Mouse (Mus musculus): Measurements from ENCODE around the gene Chst3. TPM values are rescaled to one million over a fixed set of nuclear protein-coding genes. Genes with fewer than 3 reads are reported as not detected.
A peak's percentile ranks its signal among the peaks of the same experiment; 100 is the strongest.

The Chst3 gene
- 4.6 and 5.5 TPM in 2 replicates for total RNA-seq (2014; rRNA removed)
- 0.86 and 0.89 TPM in 2 replicates for polyA plus RNA-seq (2015; fragmentation: Nextera tagmentation; extraction: Ambion mirVana)

DNA sequence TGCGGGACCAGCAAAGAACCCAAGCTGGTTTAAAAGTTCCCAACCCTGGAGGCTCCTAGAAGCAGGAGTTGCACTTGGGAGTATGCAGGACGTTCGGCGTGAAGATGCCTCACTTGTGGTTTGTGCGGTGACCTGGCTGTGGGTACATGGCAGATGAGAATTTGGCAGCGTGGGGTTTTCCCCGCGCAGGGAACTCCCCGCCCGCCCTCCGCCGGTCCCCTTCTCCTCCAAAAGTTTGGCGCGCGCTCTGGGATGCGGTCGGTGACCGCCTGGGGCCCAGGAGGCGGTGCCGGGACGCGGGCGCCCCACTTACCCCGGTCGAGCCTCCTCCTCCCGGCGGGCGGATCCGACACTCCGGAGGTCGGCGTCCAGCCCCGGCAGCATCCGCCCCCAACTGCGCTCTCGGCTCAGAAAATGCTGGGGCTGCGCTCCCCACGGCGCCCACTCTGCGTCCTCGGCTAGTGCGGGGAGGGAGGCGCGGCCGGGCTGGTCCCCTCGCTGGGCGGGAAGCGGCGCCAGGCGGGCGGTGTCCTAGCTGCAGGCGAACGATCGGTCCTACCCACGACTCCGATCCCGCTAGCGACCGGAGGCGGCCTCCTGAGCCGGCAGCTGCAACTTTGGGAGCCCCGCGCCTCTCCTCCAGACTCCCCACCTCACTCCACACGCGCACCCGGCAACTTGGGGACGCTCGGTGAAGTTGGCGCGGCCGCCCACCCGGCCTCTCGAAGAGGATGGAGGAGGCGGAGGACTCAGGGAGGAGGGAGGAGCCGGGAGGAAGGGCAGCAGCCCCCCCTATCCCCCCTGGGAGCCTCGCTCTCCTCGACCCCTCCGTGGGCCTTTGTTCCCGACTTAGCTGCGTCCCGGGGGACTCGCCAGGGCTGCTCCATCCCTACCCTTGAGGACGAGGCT is at the start of gene Chst3:
TSS of gene Chst3 (minus strand) at position 670 of the 909 bp plus-strand sequence.
- ATAC-seq (ENCODE audit: low FRiP score) = peak; percentile 76

GRCm38 (mm10) chr10:60268738-60269137 is 49.7 kb upstream of the Chst3 start:
- DNase-seq (ENCODE audit: low spot score) (no peak), ATAC-seq (ENCODE audit: low FRiP score) (no peak)
- H3K4me1 ChIP-seq (ENCODE audit: insufficient read depth, low read length) = no peaks in the 10 kb centered on the region
- no peaks in the 10 kb centered on the region for H3K36me3 ChIP-seq (ENCODE audit: insufficient read depth, low read length)
- WGBS = 93% methylated on average over 10 of the region's 11 CpGs
- no peak for TF ChIP-seq CTCF (IDR thresholded peaks at IDR 0.05)
- H3K9ac ChIP-seq (replicated peaks; ENCODE audit: low read length, poor library complexity, severe bottlenecking) = no peak overlapping the region
- no peak overlapping the region for H3K4me3 ChIP-seq (ENCODE audit: low read depth, low read length)
- H3K27me3 ChIP-seq (ENCODE audit: insufficient read depth, low read length) = no peaks in the 10 kb centered on the region
- no peaks in the 10 kb centered on the region for H3K9me3 ChIP-seq (ENCODE audit: low read length)
- no peak overlapping the region for H3K4me2 ChIP-seq (ENCODE audit: low read depth, low read length, poor library complexity, severe bottlenecking)
- H3K27ac ChIP-seq (ENCODE audit: low read depth, low read length) = no peak overlapping the region

More for the DNA sequence above, at the start of gene Chst3:
- H3K4me3 ChIP-seq (ENCODE audit: low read depth, low read length) = peak within 1 kb of the TSS; percentile 59
- DNase-seq (ENCODE audit: low spot score) = peak; percentile 56
- no peaks in the 10 kb centered on the region for H3K9me3 ChIP-seq (ENCODE audit: low read length)
- WGBS = under 1% methylated on average over 81 of the region's 83 CpGs
- peak within 1 kb of the TSS; percentile 99 for H3K4me2 ChIP-seq (ENCODE audit: low read depth, low read length, poor library complexity, severe bottlenecking)
- peak within 1 kb of the TSS; percentile 60 for H3K9ac ChIP-seq (replicated peaks; ENCODE audit: low read length, poor library complexity, severe bottlenecking)
- H3K27me3 ChIP-seq (ENCODE audit: insufficient read depth, low read length) = peaks cover 17% of the 10 kb centered on the region
- peak within 1 kb of the TSS; percentile 26; the same call in 1 of the 2 replicates for H3K27ac ChIP-seq (ENCODE audit: low read depth, low read length)
- H3K36me3 ChIP-seq (ENCODE audit: insufficient read depth, low read length) = no peaks in the 10 kb centered on the region
- peak; percentile 8; the same call in 1 of the 2 replicates for TF ChIP-seq CTCF (IDR thresholded peaks at IDR 0.05)
- H3K4me1 ChIP-seq (ENCODE audit: insufficient read depth, low read length) = no peaks in the 10 kb centered on the region

GRCm38 (mm10) chr10:60266842-60267401 is 47.9 kb upstream of the Chst3 start:
- WGBS = 93% methylated on average over 8 of the region's 8 CpGs
- no peak overlapping the region for H3K4me2 ChIP-seq (ENCODE audit: low read depth, low read length, poor library complexity, severe bottlenecking)
- no peaks in the 10 kb centered on the region for H3K4me1 ChIP-seq (ENCODE audit: insufficient read depth, low read length)
- no peaks in the 10 kb centered on the region for H3K36me3 ChIP-seq (ENCODE audit: insufficient read depth, low read length)
- H3K27me3 ChIP-seq (ENCODE audit: insufficient read depth, low read length) = no peaks in the 10 kb centered on the region
- H3K9ac ChIP-seq (replicated peaks; ENCODE audit: low read length, poor library complexity, severe bottlenecking) = no peak overlapping the region
- DNase-seq (ENCODE audit: low spot score) (no peak), ATAC-seq (ENCODE audit: low FRiP score) (no peak)
- no peak overlapping the region for H3K4me3 ChIP-seq (ENCODE audit: low read depth, low read length)
- TF ChIP-seq CTCF (IDR thresholded peaks at IDR 0.05) = no peak
- H3K27ac ChIP-seq (ENCODE audit: low read depth, low read length) = no peak overlapping the region
- no peaks in the 10 kb centered on the region for H3K9me3 ChIP-seq (ENCODE audit: low read length)

- Histone ChIP-seq H3K4me3 (ENCODE audit: low read depth, low read length) (no peak overlapping the region), H3K36me3 (ENCODE audit: insufficient read depth, low read length) (no peaks in the 10 kb centered on the region), H3K9ac (replicated peaks; ENCODE audit: low read length, poor library complexity, severe bottlenecking) (no peak overlapping the region), H3K4me2 (ENCODE audit: low read depth, low read length, poor library complexity, severe bottlenecking) (no peak overlapping the region), H3K4me1 (ENCODE audit: insufficient read depth, low read length) (no peaks in the 10 kb centered on the region), H3K27ac (ENCODE audit: low read depth, low read length) (no peak overlapping the region), H3K9me3 (ENCODE audit: low read length) (no peaks in the 10 kb centered on the region), H3K27me3 (ENCODE audit: insufficient read depth, low read length) (no peaks in the 10 kb centered on the region)
- DNase-seq (ENCODE audit: low spot score) = peak; percentile 61
- no peak for ATAC-seq (ENCODE audit: low FRiP score)
- no peak for TF ChIP-seq CTCF (IDR thresholded peaks at IDR 0.05)
- WGBS = 77% methylated on average over 10 of the region's 10 CpGs
Observed at GRCm38 (mm10) chr10:60265252-60265651, 46.2 kb upstream of the Chst3 start.

DNA sequence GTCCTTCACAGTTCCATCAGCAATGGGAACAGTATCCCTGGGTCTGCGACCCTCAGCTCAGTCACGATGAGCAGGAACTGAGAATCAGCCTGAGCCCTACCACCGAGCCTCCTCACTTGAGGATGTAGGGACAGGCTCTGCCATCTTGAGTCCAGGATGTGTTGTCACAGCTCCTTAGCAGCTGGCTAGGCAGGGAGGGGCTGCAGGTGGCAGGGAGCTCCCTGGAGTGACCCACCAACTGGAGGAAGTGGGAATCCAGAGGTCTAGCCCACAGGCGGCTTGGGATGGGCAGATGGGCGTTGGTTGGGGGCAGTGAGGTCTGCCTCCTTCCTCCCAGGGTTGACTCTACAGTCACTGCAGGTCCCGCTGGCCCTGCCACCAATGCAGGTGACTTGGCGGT is 44.3 kb upstream of the Chst3 start:
- H3K27me3 ChIP-seq (ENCODE audit: insufficient read depth, low read length) = no peaks in the 10 kb centered on the region
- no peak overlapping the region for H3K4me3 ChIP-seq (ENCODE audit: low read depth, low read length)
- H3K9me3 ChIP-seq (ENCODE audit: low read length) = no peaks in the 10 kb centered on the region
- no peak overlapping the region for H3K9ac ChIP-seq (replicated peaks; ENCODE audit: low read length, poor library complexity, severe bottlenecking)
- 93% methylated on average over 7 of the region's 7 CpGs for WGBS
- H3K4me1 ChIP-seq (ENCODE audit: insufficient read depth, low read length) = no peaks in the 10 kb centered on the region
- DNase-seq (ENCODE audit: low spot score) = no peak
- H3K4me2 ChIP-seq (ENCODE audit: low read depth, low read length, poor library complexity, severe bottlenecking) = no peak overlapping the region
- no peaks in the 10 kb centered on the region for H3K36me3 ChIP-seq (ENCODE audit: insufficient read depth, low read length)
- ATAC-seq (ENCODE audit: low FRiP score) = no peak
- no peak for TF ChIP-seq CTCF (IDR thresholded peaks at IDR 0.05)
- no peak overlapping the region for H3K27ac ChIP-seq (ENCODE audit: low read depth, low read length)

DNA sequence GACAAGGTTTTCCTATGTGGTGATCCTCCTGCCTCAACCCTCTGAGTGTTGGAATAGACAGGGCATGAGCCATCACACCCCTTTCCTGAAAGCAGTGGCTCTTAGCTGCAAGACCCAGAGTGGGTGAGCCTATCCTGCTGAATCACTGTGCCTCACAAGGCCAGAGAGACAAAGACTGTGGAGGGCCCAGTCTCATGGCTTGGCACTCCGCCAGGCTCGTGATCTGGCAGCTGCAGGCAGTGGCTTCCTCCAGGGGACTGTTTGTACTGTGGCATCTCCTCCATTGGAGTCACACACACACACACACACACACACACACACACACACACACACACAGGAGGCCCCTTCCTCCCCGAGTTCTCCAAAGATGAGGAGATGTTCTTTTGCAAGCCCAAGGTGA is 43.3 kb upstream of the Chst3 start:
- TF ChIP-seq CTCF (IDR thresholded peaks at IDR 0.05) = no peak
- Histone ChIP-seq H3K9ac (replicated peaks; ENCODE audit: low read length, poor library complexity, severe bottlenecking) (no peak overlapping the region), H3K27me3 (ENCODE audit: insufficient read depth, low read length) (no peaks in the 10 kb centered on the region), H3K4me3 (ENCODE audit: low read depth, low read length) (no peak overlapping the region), H3K36me3 (ENCODE audit: insufficient read depth, low read length) (no peaks in the 10 kb centered on the region), H3K27ac (ENCODE audit: low read depth, low read length) (no peak overlapping the region), H3K4me1 (ENCODE audit: insufficient read depth, low read length) (no peaks in the 10 kb centered on the region), H3K4me2 (ENCODE audit: low read depth, low read length, poor library complexity, severe bottlenecking) (no peak overlapping the region), H3K9me3 (ENCODE audit: low read length) (no peaks in the 10 kb centered on the region)
- ATAC-seq (ENCODE audit: low FRiP score) (peak; percentile 77; the same call in 1 of the 2 replicates), DNase-seq (ENCODE audit: low spot score) (peak; percentile 92)
- WGBS = 34% methylated on average over 3 of the region's 3 CpGs

Measured in midbrain, postnatal 0 days (tissue).